Mouse (Mus musculus): ENCODE results near the gene Tyk2. TPM values are rescaled to one million over a fixed set of nuclear protein-coding genes. Genes with fewer than 3 reads are reported as not detected.

Gene Tyk2
- polyA plus RNA-seq, 2 experiments: 4.0 to 5.7 TPM

DNA sequence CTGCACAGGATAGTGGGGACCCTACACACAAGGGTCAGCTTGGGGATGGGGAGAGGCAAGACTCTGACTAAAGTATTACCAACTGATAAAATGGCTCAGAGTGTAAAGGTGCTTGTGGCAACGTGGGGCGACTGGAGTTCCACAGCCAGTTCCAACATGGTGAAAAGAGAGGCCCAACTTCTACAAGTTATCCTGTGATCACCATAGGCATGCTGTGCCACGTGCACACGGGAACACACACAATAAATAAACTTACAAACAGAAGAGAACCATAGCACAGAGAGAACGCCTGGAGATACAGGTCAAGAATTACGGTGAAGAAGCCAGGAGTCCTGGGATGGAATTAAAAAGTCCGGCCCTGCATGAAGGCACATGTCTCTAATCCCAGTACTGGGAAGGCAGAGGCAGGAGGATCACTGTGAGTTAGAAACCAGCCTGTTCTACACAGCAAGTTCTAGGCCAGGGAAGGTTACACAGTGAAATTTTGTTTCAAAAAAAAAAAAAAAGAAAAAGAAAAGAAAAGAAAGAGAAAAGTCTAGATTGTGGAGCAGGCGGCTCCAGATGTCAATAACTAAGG, 18.1 kb upstream of the Tyk2 start:
- 5% methylated on average over 8 of the region's 8 CpGs for WGBS (ENCODE audit: insufficient replicate concordance)
- no peak for ATAC-seq (ENCODE audit: insufficient read depth)
- Histone ChIP-seq H3K4me2 (ENCODE audit: low read depth) (peak overlapping the region; percentile 97), H3K4me3 (ENCODE audit: insufficient read depth in 1 of 2, low read depth in 2 of 2, low read length in 2 of 2) (peak overlapping the region; percentile 93 to 98), H3K27ac (peak overlapping the region; percentile 69), H3K36me3 (replicated peaks; ENCODE audit: control insufficient read depth, insufficient read depth, low read depth) (peaks cover 2% of the 10 kb centered on the region; the same call in 1 of the 2 replicates), H3K27me3 (ENCODE audit: control insufficient read depth, insufficient read depth, low read length) (no peaks in the 10 kb centered on the region), H3K9ac (replicated peaks) (peak overlapping the region; percentile 97), H3K4me1 (replicated peaks; ENCODE audit: control insufficient read depth in 2 of 2, insufficient read depth in 2 of 2, low read length in 1 of 2) (peaks cover 15 to 33% of the 10 kb centered on the region in 2 experiments), H3K9me3 (ENCODE audit: control insufficient read depth, low read length) (no peaks in the 10 kb centered on the region)
- DNase-seq (ENCODE audit: low read depth in 3 of 3, low spot score in 3 of 3): no peak
- TF ChIP-seq EP300 (IDR thresholded peaks at IDR 0.05; ENCODE audit: low read depth): no peak
- no peak for TF ChIP-seq CTCF (IDR thresholded peaks at IDR 0.05; ENCODE audit: low read depth)

DNA sequence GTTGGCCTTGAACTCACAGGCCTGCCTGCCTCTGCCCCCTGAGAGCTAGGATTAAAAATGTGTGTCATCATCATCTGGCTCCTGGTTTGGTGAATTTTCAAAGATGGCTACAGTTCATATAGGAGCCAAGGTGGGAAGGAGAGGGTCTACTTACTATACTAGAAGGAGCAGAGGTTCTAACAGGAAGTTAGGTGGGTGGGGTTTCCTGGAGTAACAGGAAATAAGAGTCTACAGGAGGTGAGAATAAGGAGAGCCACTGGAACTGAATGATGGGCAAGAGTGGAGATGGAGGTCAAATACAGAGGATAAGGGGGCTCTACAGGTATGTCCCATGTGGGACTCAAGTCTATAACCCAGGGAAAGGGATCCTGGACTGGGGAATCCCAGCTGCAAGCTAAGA, 17.4 kb upstream of the Tyk2 start:
- Histone ChIP-seq H3K4me2 (ENCODE audit: low read depth) (peak overlapping the region; percentile 97), H3K4me3 (ENCODE audit: insufficient read depth in 1 of 2, low read depth in 2 of 2, low read length in 2 of 2) (peak overlapping the region; percentile 93 to 98), H3K9me3 (ENCODE audit: control insufficient read depth, low read length) (no peaks in the 10 kb centered on the region), H3K27ac (peak overlapping the region; percentile 69; the same call in 1 of the 2 replicates), H3K36me3 (replicated peaks; ENCODE audit: control insufficient read depth, insufficient read depth, low read depth) (peaks cover 6% of the 10 kb centered on the region), H3K27me3 (ENCODE audit: control insufficient read depth, insufficient read depth, low read length) (no peaks in the 10 kb centered on the region), H3K9ac (replicated peaks) (peak overlapping the region; percentile 97), H3K4me1 (replicated peaks; ENCODE audit: control insufficient read depth in 2 of 2, insufficient read depth in 2 of 2, low read length in 1 of 2) (peaks cover 15 to 33% of the 10 kb centered on the region in 2 experiments)
- DNase-seq (ENCODE audit: low read depth in 3 of 3, low spot score in 3 of 3) (no peak), ATAC-seq (ENCODE audit: insufficient read depth) (no peak)
- TF ChIP-seq EP300 (IDR thresholded peaks at IDR 0.05; ENCODE audit: low read depth) (no peak), CTCF (IDR thresholded peaks at IDR 0.05; ENCODE audit: low read depth) (no peak)

DNA sequence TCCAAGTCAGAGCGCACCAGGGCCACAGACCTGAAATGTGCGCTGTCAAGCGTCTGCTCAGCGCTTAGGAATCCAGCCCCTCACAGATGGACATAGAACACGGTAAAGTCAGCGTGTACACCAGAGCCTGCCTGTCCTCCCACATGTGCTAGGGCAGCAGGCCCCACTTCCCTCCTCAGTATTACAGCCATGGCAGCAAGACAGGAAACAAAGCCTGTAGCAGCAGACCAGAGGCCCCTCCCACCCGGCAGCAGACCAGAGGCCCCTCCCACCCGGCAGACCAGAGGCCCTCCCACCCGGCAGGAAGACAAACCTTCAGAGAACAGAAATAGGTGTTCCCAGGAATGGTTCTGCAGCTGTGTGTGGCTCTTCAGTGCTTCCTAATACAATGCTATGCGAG, 15.7 kb upstream of the Tyk2 start:
- no peak for TF ChIP-seq CTCF (IDR thresholded peaks at IDR 0.05; ENCODE audit: low read depth)
- H3K4me2 ChIP-seq (ENCODE audit: low read depth): peak overlapping the region; percentile 34
- H3K9me3 ChIP-seq (ENCODE audit: control insufficient read depth, low read length): no peaks in the 10 kb centered on the region
- H3K27me3 ChIP-seq (ENCODE audit: control insufficient read depth, insufficient read depth, low read length): no peaks in the 10 kb centered on the region
- H3K27ac ChIP-seq: no peak overlapping the region
- DNase-seq (ENCODE audit: low read depth in 3 of 3, low spot score in 3 of 3) (no peak), ATAC-seq (ENCODE audit: insufficient read depth) (peak; percentile 25; the same call in 1 of the 2 replicates)
- peak overlapping the region; percentile 28 to 41 for H3K4me3 ChIP-seq (ENCODE audit: insufficient read depth in 1 of 2, low read depth in 2 of 2, low read length in 2 of 2)
- 30% methylated on average over 10 of the region's 10 CpGs for WGBS (ENCODE audit: insufficient replicate concordance)
- peaks cover 15 to 26% of the 10 kb centered on the region in 2 experiments for H3K4me1 ChIP-seq (replicated peaks; ENCODE audit: control insufficient read depth in 2 of 2, insufficient read depth in 2 of 2, low read length in 1 of 2)
- H3K9ac ChIP-seq (replicated peaks): no peak overlapping the region; the same call in 1 of the 2 replicates
- peaks cover 23% of the 10 kb centered on the region for H3K36me3 ChIP-seq (replicated peaks; ENCODE audit: control insufficient read depth, insufficient read depth, low read depth)

DNA sequence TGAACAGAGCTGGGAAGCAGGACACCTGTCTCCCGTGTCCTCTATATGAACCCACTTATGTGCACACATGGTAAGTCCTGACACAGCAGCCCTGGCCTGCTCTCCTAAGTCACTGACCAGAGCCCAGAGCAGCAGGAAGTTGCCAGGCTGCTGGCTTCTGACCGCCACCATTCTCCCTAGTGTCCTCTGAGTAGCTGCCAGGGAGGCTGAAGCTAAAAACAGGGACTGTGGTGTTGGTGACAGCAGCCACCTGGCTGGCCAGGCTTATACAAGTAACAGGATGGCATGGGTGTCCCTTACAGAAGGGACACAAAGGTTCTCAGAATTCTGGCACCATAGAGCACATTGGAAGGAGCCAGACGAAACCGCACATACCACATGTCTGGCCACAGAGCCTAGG, 14.4 kb upstream of the Tyk2 start:
- no peak overlapping the region for H3K27ac ChIP-seq
- H3K27me3 ChIP-seq (ENCODE audit: control insufficient read depth, insufficient read depth, low read length): no peaks in the 10 kb centered on the region
- TF ChIP-seq CTCF (IDR thresholded peaks at IDR 0.05; ENCODE audit: low read depth) (no peak), EP300 (IDR thresholded peaks at IDR 0.05; ENCODE audit: low read depth) (no peak)
- H3K4me3 ChIP-seq (ENCODE audit: insufficient read depth in 1 of 2, low read depth in 2 of 2, low read length in 2 of 2): no peak overlapping the region
- no peak overlapping the region for H3K9ac ChIP-seq (replicated peaks)
- DNase-seq (ENCODE audit: low read depth in 3 of 3, low spot score in 3 of 3): no peak
- H3K36me3 ChIP-seq (replicated peaks; ENCODE audit: control insufficient read depth, insufficient read depth, low read depth): peaks cover 36% of the 10 kb centered on the region
- WGBS (ENCODE audit: insufficient replicate concordance): 81% methylated on average over 4 of the region's 4 CpGs
- H3K9me3 ChIP-seq (ENCODE audit: control insufficient read depth, low read length): no peaks in the 10 kb centered on the region
- no peak overlapping the region for H3K4me2 ChIP-seq (ENCODE audit: low read depth)
- no peak for ATAC-seq (ENCODE audit: insufficient read depth)
- H3K4me1 ChIP-seq (replicated peaks; ENCODE audit: control insufficient read depth in 2 of 2, insufficient read depth in 2 of 2, low read length in 1 of 2): peaks cover 15 to 26% of the 10 kb centered on the region in 2 experiments

DNA sequence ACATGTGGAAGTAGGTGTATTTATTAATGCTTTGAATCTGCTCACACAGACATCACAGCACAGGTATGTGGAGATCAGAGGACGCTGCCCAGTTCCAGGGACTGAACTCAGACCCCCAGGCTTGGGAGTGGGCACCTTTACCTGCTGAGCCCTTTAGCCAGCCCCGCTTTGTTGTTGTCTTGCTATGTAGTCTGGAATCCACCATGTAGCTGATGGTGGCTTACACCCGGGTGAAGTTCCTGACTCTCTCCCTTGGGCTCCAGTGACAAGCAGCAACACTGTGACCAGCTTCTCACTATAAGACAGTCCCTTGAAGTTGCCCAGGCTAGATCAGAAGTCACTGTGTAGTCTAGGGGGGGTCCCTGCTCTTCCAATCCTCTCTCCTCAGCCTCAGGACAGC, 13.3 kb upstream of the Tyk2 start:
- Histone ChIP-seq H3K36me3 (replicated peaks; ENCODE audit: control insufficient read depth, insufficient read depth, low read depth) (peaks cover 39% of the 10 kb centered on the region), H3K27ac (no peak overlapping the region), H3K4me3 (ENCODE audit: insufficient read depth in 1 of 2, low read depth in 2 of 2, low read length in 2 of 2) (no peak overlapping the region), H3K27me3 (ENCODE audit: control insufficient read depth, insufficient read depth, low read length) (no peaks in the 10 kb centered on the region), H3K4me1 (replicated peaks; ENCODE audit: control insufficient read depth in 2 of 2, insufficient read depth in 2 of 2, low read length in 1 of 2) (peaks cover 13 to 23% of the 10 kb centered on the region in 2 experiments), H3K9ac (replicated peaks) (no peak overlapping the region), H3K4me2 (ENCODE audit: low read depth) (no peak overlapping the region), H3K9me3 (ENCODE audit: control insufficient read depth, low read length) (no peaks in the 10 kb centered on the region)
- DNase-seq (ENCODE audit: low read depth in 3 of 3, low spot score in 3 of 3) (no peak), ATAC-seq (ENCODE audit: insufficient read depth) (no peak)
- TF ChIP-seq CTCF (IDR thresholded peaks at IDR 0.05; ENCODE audit: low read depth): no peak
- no peak for TF ChIP-seq EP300 (IDR thresholded peaks at IDR 0.05; ENCODE audit: low read depth)
- WGBS (ENCODE audit: insufficient replicate concordance): 80% methylated on average over 3 of the region's 3 CpGs

All from liver, embryonic 14.5 days (tissue).